Mouse (Mus musculus) CD4-positive naive resting alpha-beta T cell, adult 57 days (primary cell): ENCODE measurements around the gene Tnc. TPM values are rescaled to one million over a fixed set of nuclear protein-coding genes. Genes with fewer than 3 reads are reported as not detected.

Source experiments
- total RNA-seq: library from RNA; stranded (reverse); gene quantifications from one replicate; pipeline ENCODE4 v1.2.4, GENCODE M21; 2023

Tnc gene
- not detected for total RNA-seq

GRCm38 (mm10) chr4:64046831-64047493 lies at the start of gene Tnc:
TSS of gene Tnc (minus strand) at chr4:64047015.

Other genes with a start within 250 kb of the Tnc start
- 15.8 TPM for gene Tnfsf8, start 185.7 kb downstream of the Tnc start, total RNA-seq